Mouse (Mus musculus): ENCODE results near the gene 1700074P13Rik. TPM values are rescaled to one million over a fixed set of nuclear protein-coding genes. Genes with fewer than 3 reads are reported as not detected.

1700074P13Rik gene
- total RNA-seq (2023): not detected

GRCm38 (mm10) chr6:40940457-40940856 lies at the start of gene 1700074P13Rik:
TSS of gene 1700074P13Rik (minus strand) at chr6:40940557.

GRCm38 (mm10) chr6:40964454-40964853 lies 24.1 kb upstream of the 1700074P13Rik start, which contains the start of gene 1810009J06Rik:
TSS of gene 1810009J06Rik (plus strand) at chr6:40964754.

GRCm38 (mm10) chr6:40951770-40952169 lies 11.4 kb upstream of the 1700074P13Rik start, which contains the start of gene Gm4744:
TSS of gene Gm4744 (minus strand) at chr6:40951870.

GRCm38 (mm10) chr6:40900287-40900686 lies 40.1 kb downstream of the 1700074P13Rik start, which contains the start of gene Prss58:
TSS of gene Prss58 (minus strand) at chr6:40900387.

GRCm38 (mm10) chr6:40887394-40887793 lies 53.0 kb downstream of the 1700074P13Rik start, which contains the start of gene Moxd2:
TSS of gene Moxd2 (minus strand) at chr6:40887494.

Other genes starting within 250 kb of the 1700074P13Rik start
- not detected for gene Moxd2, start 53.1 kb downstream of the 1700074P13Rik start, total RNA-seq (2023)
- not detected for gene Prss58, start 40.2 kb downstream of the 1700074P13Rik start, total RNA-seq (2023)
- not detected for gene Gm4744, start 11.3 kb upstream of the 1700074P13Rik start, total RNA-seq (2023)
- gene 1810009J06Rik, start 24.2 kb upstream of the 1700074P13Rik start, total RNA-seq (2023): not detected
- gene Gm2663, start 58.9 kb upstream of the 1700074P13Rik start, total RNA-seq (2023): not detected
- under 1 TPM; 0.21 to 0.33 TPM for gene 2210010C04Rik, start 95.0 kb upstream of the 1700074P13Rik start, total RNA-seq (2023)